Mouse (Mus musculus): Measurements from ENCODE around the gene Vmn2r4. TPM values are rescaled to one million over a fixed set of nuclear protein-coding genes. Genes with fewer than 3 reads are reported as not detected.
A peak's percentile ranks its signal among the peaks of the same experiment; 100 is the strongest.
"Not testable (repeated sequence)": the region's sequence is repeated elsewhere in the genome, so short reads cannot be mapped to it uniquely, and the experiment has no call there.

The Vmn2r4 gene
- not detected in 2 replicates for polyA plus RNA-seq (2014; fragmentation: Nextera tagmentation; extraction: Ambion mirVana)

DNA sequence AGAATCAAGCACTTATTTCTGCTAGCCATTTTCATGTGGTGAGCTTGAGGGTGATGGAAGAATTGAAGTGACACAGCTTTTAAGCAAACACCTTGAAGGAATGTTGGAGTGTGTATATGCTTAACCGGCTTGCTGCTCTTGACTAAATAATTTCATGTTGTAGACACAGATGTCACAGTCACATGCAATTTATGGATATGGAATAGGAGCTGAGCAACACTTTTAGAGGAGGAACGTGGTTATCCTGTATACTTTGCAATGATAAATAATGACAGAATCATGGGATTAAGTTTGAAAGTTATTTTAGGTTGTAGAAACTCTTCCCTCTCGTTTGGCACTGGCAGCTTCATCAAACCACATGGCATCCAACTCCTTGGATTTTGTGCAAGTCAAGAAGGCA, at the start of gene Vmn2r4:
TSS of gene Vmn2r4 (minus strand) at position 101 of the 400 bp plus-strand sequence.
- not testable (repeated sequence) for H3K9me3 ChIP-seq (ENCODE audit: control insufficient read depth, low read length); H3K4me3 ChIP-seq (ENCODE audit: low read depth, low read length); H3K9ac ChIP-seq (ENCODE audit: low read depth, low read length); ATAC-seq (ENCODE audit: low read depth); H3K27me3 ChIP-seq (replicated peaks; ENCODE audit: control insufficient read depth, insufficient read depth, low read length); H3K4me2 ChIP-seq (ENCODE audit: low read depth, low read length); H3K36me3 ChIP-seq (ENCODE audit: control insufficient read depth, insufficient read depth, low read length); H3K27ac ChIP-seq (replicated peaks; ENCODE audit: low read depth, low read length); H3K4me1 ChIP-seq (ENCODE audit: control insufficient read depth, insufficient read depth, low read length); DNase-seq (ENCODE audit: low spot score)
- WGBS, result 73% methylated on average over 3 of the region's 3 CpGs

DNA sequence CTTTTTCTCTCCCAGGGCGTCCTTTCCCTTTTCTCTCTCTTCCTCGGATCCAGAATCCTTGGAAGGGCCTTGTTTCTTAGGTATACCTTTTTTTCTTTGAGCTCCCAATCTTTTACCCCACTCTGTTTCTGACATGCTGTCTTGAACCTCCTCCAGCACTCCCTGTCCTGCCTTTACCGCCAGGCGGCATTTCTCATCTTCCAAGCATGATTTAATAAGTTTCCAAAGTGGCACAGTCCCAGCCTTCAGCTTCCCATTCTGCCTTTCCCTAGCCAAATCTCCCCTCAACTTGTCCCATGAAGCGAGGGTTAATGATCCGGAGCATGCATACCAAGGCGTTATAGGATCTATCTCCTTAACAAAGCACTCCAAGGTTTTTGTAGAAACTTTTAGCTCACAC, 19.1 kb upstream of the Vmn2r4 start:
- not testable (repeated sequence) for ATAC-seq (ENCODE audit: low read depth); H3K4me2 ChIP-seq (ENCODE audit: low read depth, low read length); H3K9ac ChIP-seq (ENCODE audit: low read depth, low read length); DNase-seq (ENCODE audit: low spot score); H3K4me3 ChIP-seq (ENCODE audit: low read depth, low read length); H3K9me3 ChIP-seq (ENCODE audit: control insufficient read depth, low read length); H3K27ac ChIP-seq (replicated peaks; ENCODE audit: low read depth, low read length); H3K4me1 ChIP-seq (ENCODE audit: control insufficient read depth, insufficient read depth, low read length); H3K27me3 ChIP-seq (replicated peaks; ENCODE audit: control insufficient read depth, insufficient read depth, low read length); H3K36me3 ChIP-seq (ENCODE audit: control insufficient read depth, insufficient read depth, low read length)
- 86% methylated on average over 7 of the region's 7 CpGs for WGBS

DNA sequence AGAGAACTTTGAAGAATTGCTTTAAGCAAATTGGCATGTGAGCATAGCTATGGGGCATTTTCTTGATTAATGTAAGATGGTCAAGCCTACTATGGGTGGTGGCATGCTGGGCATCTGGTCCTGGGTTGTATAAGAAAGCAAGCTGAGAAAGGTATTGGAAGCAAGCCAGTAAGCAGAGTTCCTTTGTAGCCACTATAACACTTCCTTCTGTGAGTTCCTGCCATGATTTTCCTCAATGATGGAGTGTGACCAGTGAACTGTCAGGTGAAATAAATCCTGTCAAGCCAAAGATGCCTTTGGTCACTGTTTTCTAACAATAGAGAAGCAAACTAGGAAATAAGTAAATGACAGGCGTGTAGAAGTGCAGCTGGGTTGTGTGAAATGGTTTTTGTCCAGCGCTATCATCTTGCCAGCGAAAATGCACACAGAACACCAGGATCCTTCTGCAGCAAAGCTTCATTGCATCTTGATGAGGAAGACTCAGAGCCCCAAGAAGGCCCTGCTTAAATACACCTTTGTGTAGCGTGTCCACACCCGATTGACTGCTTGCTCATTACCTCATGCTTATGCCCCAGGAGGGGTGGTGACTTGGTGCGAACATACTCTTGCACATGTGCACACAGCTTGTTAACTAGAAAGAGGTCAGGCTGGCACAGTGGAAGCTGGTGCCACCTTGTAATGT, 13.1 kb upstream of the Vmn2r4 start:
- WGBS, result 91% methylated on average over 6 of the region's 6 CpGs
- H3K9me3 ChIP-seq (ENCODE audit: control insufficient read depth, low read length); H3K4me2 ChIP-seq (ENCODE audit: low read depth, low read length); H3K4me3 ChIP-seq (ENCODE audit: low read depth, low read length); H3K27me3 ChIP-seq (replicated peaks; ENCODE audit: control insufficient read depth, insufficient read depth, low read length); ATAC-seq (ENCODE audit: low read depth); H3K4me1 ChIP-seq (ENCODE audit: control insufficient read depth, insufficient read depth, low read length); H3K36me3 ChIP-seq (ENCODE audit: control insufficient read depth, insufficient read depth, low read length); H3K9ac ChIP-seq (ENCODE audit: low read depth, low read length); H3K27ac ChIP-seq (replicated peaks; ENCODE audit: low read depth, low read length); DNase-seq (ENCODE audit: low spot score): not testable (repeated sequence)

DNA sequence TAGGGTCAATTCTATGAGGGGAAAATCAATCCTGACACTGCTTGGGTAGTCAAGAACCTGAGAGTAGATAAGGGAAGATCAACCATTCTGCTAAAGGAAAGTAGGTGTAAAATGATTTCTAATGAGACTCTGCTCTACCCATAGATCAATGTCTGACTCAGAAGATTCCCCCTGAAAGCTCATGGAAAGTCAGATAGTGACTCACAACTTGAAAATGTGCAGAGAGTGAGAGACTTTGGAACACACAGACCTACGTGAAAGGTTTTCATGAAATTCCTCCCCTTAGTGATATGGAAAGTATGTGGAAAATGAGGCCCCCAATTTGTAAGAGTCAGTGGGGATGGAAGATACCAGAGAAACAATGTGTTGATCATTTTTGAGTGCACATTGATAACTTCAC, 7.0 kb upstream of the Vmn2r4 start:
- DNase-seq (ENCODE audit: low spot score); H3K4me2 ChIP-seq (ENCODE audit: low read depth, low read length); ATAC-seq (ENCODE audit: low read depth); H3K9ac ChIP-seq (ENCODE audit: low read depth, low read length); H3K4me3 ChIP-seq (ENCODE audit: low read depth, low read length); H3K36me3 ChIP-seq (ENCODE audit: control insufficient read depth, insufficient read depth, low read length); H3K27me3 ChIP-seq (replicated peaks; ENCODE audit: control insufficient read depth, insufficient read depth, low read length); H3K4me1 ChIP-seq (ENCODE audit: control insufficient read depth, insufficient read depth, low read length); H3K9me3 ChIP-seq (ENCODE audit: control insufficient read depth, low read length); H3K27ac ChIP-seq (replicated peaks; ENCODE audit: low read depth, low read length): not testable (repeated sequence)
- WGBS, result 73% methylated on average over 1 of the region's 1 CpGs

- not testable (repeated sequence) for DNase-seq (ENCODE audit: low spot score); H3K4me2 ChIP-seq (ENCODE audit: low read depth, low read length); H3K9ac ChIP-seq (ENCODE audit: low read depth, low read length); H3K4me1 ChIP-seq (ENCODE audit: control insufficient read depth, insufficient read depth, low read length); ATAC-seq (ENCODE audit: low read depth); H3K4me3 ChIP-seq (ENCODE audit: low read depth, low read length); H3K27ac ChIP-seq (replicated peaks; ENCODE audit: low read depth, low read length); H3K36me3 ChIP-seq (ENCODE audit: control insufficient read depth, insufficient read depth, low read length); H3K9me3 ChIP-seq (ENCODE audit: control insufficient read depth, low read length); H3K27me3 ChIP-seq (replicated peaks; ENCODE audit: control insufficient read depth, insufficient read depth, low read length)
- 69% methylated on average over 1 of the region's 1 CpGs for WGBS
Observed at GRCm38 (mm10) chr3:64417477-64417876, 2.3 kb upstream of the Vmn2r4 start.

DNA sequence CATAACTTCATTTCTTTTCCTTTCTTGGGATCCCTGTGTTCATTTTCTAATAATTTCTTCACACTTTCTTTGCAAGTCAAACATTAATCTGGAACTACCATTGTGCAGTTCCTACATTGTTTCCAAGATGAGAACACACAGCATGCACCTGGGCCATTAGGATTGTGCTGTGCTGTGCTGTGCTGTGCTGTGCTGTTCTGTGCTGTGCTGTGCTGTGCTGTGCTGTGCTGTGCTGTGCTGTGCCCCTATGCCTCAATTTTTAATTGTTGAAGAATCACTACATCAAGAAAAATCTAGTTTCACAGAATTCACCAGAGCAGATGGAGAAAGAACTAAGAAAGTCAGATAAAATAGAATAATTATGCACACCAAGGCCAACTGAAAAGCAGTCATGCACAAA, 915 bp downstream of the Vmn2r4 start:
- H3K4me1 ChIP-seq (ENCODE audit: control insufficient read depth, insufficient read depth, low read length); ATAC-seq (ENCODE audit: low read depth); H3K27me3 ChIP-seq (replicated peaks; ENCODE audit: control insufficient read depth, insufficient read depth, low read length); H3K36me3 ChIP-seq (ENCODE audit: control insufficient read depth, insufficient read depth, low read length); DNase-seq (ENCODE audit: low spot score); H3K9me3 ChIP-seq (ENCODE audit: control insufficient read depth, low read length); H3K4me2 ChIP-seq (ENCODE audit: low read depth, low read length); H3K4me3 ChIP-seq (ENCODE audit: low read depth, low read length); H3K27ac ChIP-seq (replicated peaks; ENCODE audit: low read depth, low read length); H3K9ac ChIP-seq (ENCODE audit: low read depth, low read length): not testable (repeated sequence)

DNA sequence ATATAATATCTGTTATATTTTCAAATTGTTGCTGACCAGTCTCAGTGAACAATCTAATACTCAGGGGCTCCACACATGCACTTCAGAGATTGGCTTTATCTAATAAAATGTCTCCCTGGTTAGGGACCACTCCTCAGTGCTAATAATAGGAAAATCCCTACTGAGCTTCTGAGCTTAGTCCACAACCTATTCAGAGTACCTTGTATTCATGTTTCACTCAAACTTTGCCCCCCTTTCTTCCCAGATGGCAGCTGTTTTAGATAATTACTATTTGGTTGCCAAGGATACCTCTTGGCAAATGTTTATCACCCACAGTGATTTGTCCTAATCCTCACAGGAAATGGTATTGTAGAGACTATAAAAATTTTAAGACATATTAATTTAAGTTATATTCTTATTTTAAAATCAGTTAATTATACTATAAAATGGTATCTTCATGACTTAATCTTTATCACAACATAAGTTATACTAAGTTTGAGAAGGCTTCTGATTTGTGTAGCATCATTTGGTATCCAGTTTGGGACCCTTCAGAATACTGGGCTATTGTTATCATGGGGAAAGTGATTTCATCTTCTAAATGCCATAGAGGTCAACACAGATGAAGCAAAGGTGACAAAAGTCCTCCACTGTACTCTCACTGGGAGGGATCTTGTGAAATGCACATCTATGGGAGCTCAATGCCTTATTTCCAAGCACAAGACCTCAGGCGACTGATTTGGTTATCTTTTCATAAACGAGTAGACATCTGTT, 55.7 kb downstream of the Vmn2r4 start:
- WGBS, result 72% methylated on average over 2 of the region's 2 CpGs
- Histone ChIP-seq H3K36me3 (ENCODE audit: control insufficient read depth, insufficient read depth, low read length) (no peaks in the 10 kb centered on the region), H3K9me3 (ENCODE audit: control insufficient read depth, low read length) (no peaks in the 10 kb centered on the region), H3K27me3 (replicated peaks; ENCODE audit: control insufficient read depth, insufficient read depth, low read length) (no peaks in the 10 kb centered on the region), H3K27ac (replicated peaks; ENCODE audit: low read depth, low read length) (no peak overlapping the region), H3K4me2 (ENCODE audit: low read depth, low read length) (no peak overlapping the region), H3K4me3 (ENCODE audit: low read depth, low read length) (no peak overlapping the region), H3K4me1 (ENCODE audit: control insufficient read depth, insufficient read depth, low read length) (no peaks in the 10 kb centered on the region), H3K9ac (ENCODE audit: low read depth, low read length) (no peak overlapping the region)
- ATAC-seq (ENCODE audit: low read depth) (peak; percentile 60; the same call in 1 of the 2 replicates), DNase-seq (ENCODE audit: low spot score) (no peak)

All from embryonic facial prominence, embryonic 14.5 days (tissue).